10 mouse cellular contexts compared by ENCODE assay signal in genomic region chr17:14978362-14979038, GRCm38 (mm10). TPM values are rescaled to one million over a fixed set of nuclear protein-coding genes. Genes with fewer than 3 reads are reported as not detected.
DNase-seq lines count a peak whose midpoint lies in the region; ATAC-seq and TF ChIP-seq lines count a peak whose summit lies in the region.
"Not testable (repeated sequence)": the region's sequence is repeated elsewhere in the genome, so short reads cannot be mapped to it uniquely, and the experiment has no call there.
"Had no signal": no experiment of that assay in that cellular context is flagged by ENCODE, and none has a peak within 500 bp of the region (broad histone marks: within the 10 kb centered on the region; RNA-seq: fewer than 3 reads in every experiment).

Gene 9030025P20Rik (plus strand): TSS chr17:14978468.
Gene Gm3417 (minus strand): TSS chr17:14978790.

- peak; percentile 96 for ATAC-seq in embryonic facial prominence, embryonic 12.5 days (ENCODE audit: insufficient number of reproducible peaks, insufficient read depth, low FRiP score, low TSS enrichment)
- peak; percentile 99 for ATAC-seq in forebrain, embryonic 16.5 days
- peak; percentile 99 for ATAC-seq in kidney, embryonic 14.5 days (ENCODE audit: low FRiP score, low TSS enrichment)
- peak; percentile 96 for ATAC-seq in liver, embryonic 14.5 days (ENCODE audit: insufficient read depth)
- ATAC-seq in midbrain, embryonic 12.5 days (ENCODE audit: low FRiP score, low read depth): peak; percentile 98
- ATAC-seq in stomach, embryonic 14.5 days (ENCODE audit: insufficient number of reproducible peaks, insufficient read depth, low FRiP score, low read depth): peak; percentile 98

- WGBS in embryonic facial prominence, embryonic 12.5 days: no CpG with 5 or more reads among the region's 60 CpGs
- WGBS in forebrain, embryonic 16.5 days: no CpG with 5 or more reads among the region's 60 CpGs
- no CpG with 5 or more reads among the region's 60 CpGs for WGBS in hindbrain, embryonic 10.5 days
- WGBS in kidney, embryonic 14.5 days: no CpG with 5 or more reads among the region's 60 CpGs
- WGBS in liver, embryonic 14.5 days (ENCODE audit: insufficient replicate concordance): no CpG with 5 or more reads among the region's 60 CpGs
- no CpG with 5 or more reads among the region's 60 CpGs for WGBS in midbrain, embryonic 12.5 days
- no CpG with 5 or more reads among the region's 60 CpGs for WGBS in stomach, embryonic 14.5 days

- not testable (repeated sequence) for TF ChIP-seq POLR2A in CH12.LX (IDR thresholded peaks at IDR 0.05; ENCODE audit: low read depth, low read length)

- in situ Hi-C loops in CH12.LX (cut with MboI; ENCODE audit: low pct_ligation_motif_present, low pct_unique_long_range_greater_than_20kb, low sequenced_read_pairs): not testable (repeated sequence)

- H3K79me2 ChIP-seq in CH12.LX (replicated peaks; ENCODE audit: control insufficient read depth, extremely low read depth, insufficient read depth, poor library complexity, severe bottlenecking): not testable (repeated sequence)

- DNase-seq in CH12.LX (ENCODE audit: extremely low read depth); hindbrain, embryonic 10.5 days (ENCODE audit: low spot score); liver, embryonic 14.5 days (ENCODE audit: low read depth in 3 of 3, low spot score in 3 of 3): not testable (repeated sequence)

- dilution Hi-C loops in CH12.LX (cut with MboI; ENCODE audit: extremely low pct_ligation_motif_present, extremely low pct_unique_long_range_greater_than_20kb, low sequenced_read_pairs): not testable (repeated sequence)

- not testable (repeated sequence) for TF ChIP-seq RAD21 in CH12.LX (IDR thresholded peaks at IDR 0.05; ENCODE audit: low read depth, low read length)

- not testable (repeated sequence) for H3K9me3 ChIP-seq in CH12.LX (replicated peaks; ENCODE audit: low read length); embryonic facial prominence, embryonic 12.5 days; forebrain, embryonic 16.5 days (ENCODE audit: control insufficient read depth, low read length); hindbrain, embryonic 10.5 days; kidney, embryonic 14.5 days (ENCODE audit: control insufficient read depth, low read length); liver, embryonic 14.5 days (ENCODE audit: control insufficient read depth, low read length); midbrain, embryonic 12.5 days; stomach, embryonic 14.5 days (ENCODE audit: control insufficient read depth, low read depth, low read length)

- H3K27me3 ChIP-seq in CH12.LX (replicated peaks); embryonic facial prominence, embryonic 12.5 days; forebrain, embryonic 16.5 days (replicated peaks; ENCODE audit: control insufficient read depth, insufficient read depth, low read length); hindbrain, embryonic 10.5 days (ENCODE audit: insufficient read depth, poor library complexity, severe bottlenecking); kidney, embryonic 14.5 days (ENCODE audit: control insufficient read depth, insufficient read depth, low read length); liver, embryonic 14.5 days (ENCODE audit: control insufficient read depth, insufficient read depth, low read length); midbrain, embryonic 12.5 days; stomach, embryonic 14.5 days (ENCODE audit: control insufficient read depth, insufficient read depth, low read length): not testable (repeated sequence)

- not testable (repeated sequence) for H3K36me3 ChIP-seq in CH12.LX (replicated peaks in 1 of 2; ENCODE audit: control insufficient read depth in 1 of 2, insufficient read depth in 1 of 2, low read length in 1 of 2); embryonic facial prominence, embryonic 12.5 days; forebrain, embryonic 16.5 days (ENCODE audit: control insufficient read depth, insufficient read depth); hindbrain, embryonic 10.5 days; kidney, embryonic 14.5 days (ENCODE audit: control insufficient read depth, insufficient read depth, low read length); liver, embryonic 14.5 days (replicated peaks; ENCODE audit: control insufficient read depth, insufficient read depth, low read depth); midbrain, embryonic 12.5 days; stomach, embryonic 14.5 days (ENCODE audit: control insufficient read depth, insufficient read depth, low read length)

- peak within 1 kb of the TSS; percentile 48; the same call in 1 of the 2 replicates for H3K9ac ChIP-seq in CH12.LX (ENCODE audit: insufficient read depth, low read depth)
- not testable (repeated sequence) for H3K9ac ChIP-seq in embryonic facial prominence, embryonic 12.5 days; forebrain, embryonic 16.5 days (replicated peaks; ENCODE audit: low read depth, low read length); kidney, embryonic 14.5 days (ENCODE audit: low read depth, low read length); liver, embryonic 14.5 days (replicated peaks); midbrain, embryonic 12.5 days (replicated peaks); stomach, embryonic 14.5 days (replicated peaks; ENCODE audit: low read depth, low read length)

- not testable (repeated sequence) for H3K27ac ChIP-seq in CH12.LX (ENCODE audit: insufficient read depth, low read depth); embryonic facial prominence, embryonic 12.5 days; forebrain, embryonic 16.5 days (ENCODE audit: low read length); hindbrain, embryonic 10.5 days; kidney, embryonic 14.5 days (ENCODE audit: low read depth, low read length); liver, embryonic 14.5 days; midbrain, embryonic 12.5 days (replicated peaks); stomach, embryonic 14.5 days (ENCODE audit: low read length)

- H3K4me3 ChIP-seq in CH12.LX (replicated peaks in 1 of 3; ENCODE audit: low read depth in 2 of 3, low read length in 2 of 3, poor library complexity in 1 of 3): peak within 1 kb of the TSS in 1 of 3 experiments; percentile 34
- H3K4me3 ChIP-seq in embryonic facial prominence, embryonic 12.5 days; forebrain, embryonic 16.5 days (replicated peaks; ENCODE audit: low read length); kidney, embryonic 14.5 days (ENCODE audit: low read length); stomach, embryonic 14.5 days (ENCODE audit: low read depth, low read length): not testable (repeated sequence)
- H3K4me3 ChIP-seq in hindbrain, embryonic 10.5 days: peak within 1 kb of the TSS; percentile 35; the same call in 1 of the 2 replicates
- 0 out of 4 replicates have a peak within 1 kb of the TSS, but pooled peaks of 1 of the 2 experiments have one; percentile 21 for H3K4me3 ChIP-seq in liver, embryonic 14.5 days (ENCODE audit: insufficient read depth in 1 of 2, low read depth in 2 of 2, low read length in 2 of 2)
- 0 out of 2 replicates have a peak within 1 kb of the TSS, but pooled peaks have one; percentile 19 for H3K4me3 ChIP-seq in midbrain, embryonic 12.5 days

- TF ChIP-seq EP300 in CH12.LX (IDR thresholded peaks at IDR 0.05; ENCODE audit: low read length); liver, embryonic 14.5 days (IDR thresholded peaks at IDR 0.05; ENCODE audit: low read depth): not testable (repeated sequence)

- H3K4me1 ChIP-seq in CH12.LX (ENCODE audit: control insufficient read depth in 1 of 2, insufficient read depth in 2 of 2); embryonic facial prominence, embryonic 12.5 days; forebrain, embryonic 16.5 days (replicated peaks; ENCODE audit: control insufficient read depth, insufficient read depth, low read length); hindbrain, embryonic 10.5 days (replicated peaks); kidney, embryonic 14.5 days (ENCODE audit: control insufficient read depth, insufficient read depth, low read length); liver, embryonic 14.5 days (replicated peaks; ENCODE audit: control insufficient read depth in 2 of 2, insufficient read depth in 2 of 2, low read length in 1 of 2); midbrain, embryonic 12.5 days; stomach, embryonic 14.5 days (ENCODE audit: control insufficient read depth, insufficient read depth, low read length): not testable (repeated sequence)

- not testable (repeated sequence) for H3K4me2 ChIP-seq in CH12.LX (ENCODE audit: insufficient read depth, low read depth, poor library complexity, severe bottlenecking); embryonic facial prominence, embryonic 12.5 days (replicated peaks); forebrain, embryonic 16.5 days (ENCODE audit: low read length); kidney, embryonic 14.5 days (replicated peaks; ENCODE audit: low read depth, low read length); stomach, embryonic 14.5 days (replicated peaks; ENCODE audit: low read depth, low read length)
- H3K4me2 ChIP-seq in liver, embryonic 14.5 days (ENCODE audit: low read depth): peak within 1 kb of the TSS; percentile 41; the same call in 1 of the 2 replicates
- H3K4me2 ChIP-seq in midbrain, embryonic 12.5 days (replicated peaks): peak within 1 kb of the TSS; percentile 32; the same call in 1 of the 2 replicates

- not testable (repeated sequence) for TF ChIP-seq CTCF in CH12.LX (conservative IDR thresholded peaks at IDR 0.05 in 1 of 2, IDR thresholded peaks at IDR 0.05 in 1 of 2; ENCODE audit: low read depth in 2 of 2, low read length in 2 of 2); liver, embryonic 14.5 days (IDR thresholded peaks at IDR 0.05; ENCODE audit: low read depth)

RNA-seq across cellular contexts. Expression of gene 9030025P20Rik, which starts in this region (rescaled TPM):
- total RNA-seq in CH12.LX (2012; rRNA removed) (7.9 and 8.6 TPM in 2 replicates), CH12.LX (2014; rRNA removed) (6.4 and 6.5 TPM in 2 replicates)
- 5.8 and 7.5 TPM in 2 replicates for polyA plus RNA-seq in CH12.LX (2012; ENCODE audit: insufficient read length, low read depth)
- polyA plus RNA-seq in embryonic facial prominence, embryonic 12.5 days (2016; fragmentation: Nextera tagmentation; extraction: Ambion mirVana): 11.1 and 12.2 TPM in 2 replicates
- polyA plus RNA-seq in forebrain, embryonic 16.5 days (2015; fragmentation: Nextera tagmentation; extraction: Ambion mirVana): 6.9 and 7.5 TPM in 2 replicates
- polyA plus RNA-seq in hindbrain, embryonic 10.5 days (2016; fragmentation: Nextera tagmentation; extraction: Ambion mirVana): 10.7 and 11.1 TPM in 2 replicates
- 8.0 and 12.7 TPM in 2 replicates for polyA plus RNA-seq in kidney, embryonic 14.5 days (2014; fragmentation: Nextera tagmentation; extraction: Ambion mirVana)
- 3.8 and 5.3 TPM in 2 replicates for polyA plus RNA-seq in liver, embryonic 14.5 days (2012; rRNA removed)
- polyA plus RNA-seq in liver, embryonic 14.5 days (2014; fragmentation: Nextera tagmentation; extraction: Ambion mirVana): 3.4 and 4.0 TPM in 2 replicates
- 14.0 and 14.8 TPM in 2 replicates for polyA plus RNA-seq in midbrain, embryonic 12.5 days (2016; fragmentation: Nextera tagmentation; extraction: Ambion mirVana)
- 8.1 and 9.8 TPM in 2 replicates for polyA plus RNA-seq in stomach, embryonic 14.5 days (2014; fragmentation: Nextera tagmentation; extraction: Ambion mirVana)

RNA-seq across cellular contexts. Expression of gene Gm3417, which starts in this region (rescaled TPM):
- 0.46 TPM in 1 of 2 replicates, not detected in the other for total RNA-seq in CH12.LX (2012; rRNA removed)
- total RNA-seq in CH12.LX (2014; rRNA removed): 1.8 and 3.1 TPM in 2 replicates
- 1.8 TPM in 1 of 2 replicates, not detected in the other for polyA plus RNA-seq in CH12.LX (2012; ENCODE audit: insufficient read length, low read depth)
- not detected in 2 replicates for polyA plus RNA-seq in embryonic facial prominence, embryonic 12.5 days (2016; fragmentation: Nextera tagmentation; extraction: Ambion mirVana)
- 0.47 and 0.86 TPM in 2 replicates for polyA plus RNA-seq in forebrain, embryonic 16.5 days (2015; fragmentation: Nextera tagmentation; extraction: Ambion mirVana)
- 1.8 TPM in 1 of 2 replicates, not detected in the other for polyA plus RNA-seq in hindbrain, embryonic 10.5 days (2016; fragmentation: Nextera tagmentation; extraction: Ambion mirVana)
- 1.1 TPM in 1 of 2 replicates, not detected in the other for polyA plus RNA-seq in kidney, embryonic 14.5 days (2014; fragmentation: Nextera tagmentation; extraction: Ambion mirVana)
- polyA plus RNA-seq in liver, embryonic 14.5 days (2012; rRNA removed): 0.61 TPM in 1 of 2 replicates, not detected in the other
- 0.57 and 0.98 TPM in 2 replicates for polyA plus RNA-seq in liver, embryonic 14.5 days (2014; fragmentation: Nextera tagmentation; extraction: Ambion mirVana)
- polyA plus RNA-seq in midbrain, embryonic 12.5 days (2016; fragmentation: Nextera tagmentation; extraction: Ambion mirVana): 1.0 and 1.2 TPM in 2 replicates
- polyA plus RNA-seq in stomach, embryonic 14.5 days (2014; fragmentation: Nextera tagmentation; extraction: Ambion mirVana): 0.56 TPM in 1 of 2 replicates, not detected in the other
- total RNA-seq: layer of hippocampus, postnatal 10 days; left cerebral cortex, postnatal 4 days had no signal
